Mouse (Mus musculus) lung, adult 18-20 months (tissue): ENCODE data around the gene Ubxn7.
"Not testable (repeated sequence)": the region's sequence is repeated elsewhere in the genome, so short reads cannot be mapped to it uniquely, and the experiment has no call there.

Source experiments
- DNase-seq, 2 experiments: peaks; one replicate each; pipeline ENCODE4 v3.0.0; 2022; ENCODE audit warnings: mixed read lengths in 2 of 2

The Ubxn7 gene

DNA sequence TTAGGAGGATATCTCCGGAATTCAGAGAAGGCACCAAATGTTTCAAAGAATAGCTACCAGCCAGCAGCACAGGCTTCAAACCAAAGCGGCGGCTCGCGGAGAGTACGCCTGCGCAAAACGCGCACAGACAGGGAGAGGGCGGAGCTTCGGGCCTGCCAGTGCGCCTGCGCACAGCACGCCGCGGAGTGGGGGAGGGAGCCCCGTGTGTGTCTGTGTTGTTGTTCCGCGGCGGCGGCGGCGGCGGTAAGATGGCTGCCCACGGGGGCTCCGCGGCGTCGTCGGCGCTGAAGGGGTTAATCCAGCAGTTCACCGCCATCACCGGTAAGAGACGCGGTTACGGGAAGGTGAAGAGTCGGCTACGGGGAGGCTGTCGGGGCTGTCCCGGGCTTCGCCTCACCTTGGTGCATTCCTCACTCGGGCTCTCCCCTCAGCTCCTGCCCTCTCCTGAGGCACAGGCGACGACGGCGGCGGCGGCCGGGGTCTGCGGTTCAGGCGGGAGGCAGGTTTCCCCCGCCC is at the start of gene Ubxn7:
Gene Ubxn7, plus strand, starts transcription at position 218 of the 516 bp plus-strand sequence.
- DNase-seq, result peak; percentile 96 to 98

DNA sequence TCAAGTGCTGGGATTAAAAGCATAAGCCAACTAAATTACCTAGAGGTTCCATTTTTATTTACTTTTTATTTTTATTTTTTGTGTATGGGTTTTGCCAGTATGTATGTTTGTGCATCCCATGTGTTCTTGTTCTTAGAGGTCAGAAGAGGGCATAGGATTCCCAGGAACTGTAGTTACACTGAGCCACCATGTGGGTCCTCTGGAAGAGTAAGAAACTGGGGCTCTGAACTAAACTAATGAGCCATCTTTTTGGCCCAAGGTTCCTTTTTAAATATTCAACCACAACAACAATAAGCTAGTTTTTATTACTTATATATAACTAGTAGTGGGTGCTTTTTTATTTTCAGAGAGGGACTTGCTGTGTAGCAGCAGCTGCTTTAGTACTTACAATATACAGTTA is 49.4 kb upstream of the Ubxn7 start:
- no peak for DNase-seq

GRCm38 (mm10) chr16:32291821-32292220 is 40.2 kb upstream of the Ubxn7 start:
- no peak for DNase-seq

- DNase-seq, result not testable (repeated sequence)
Measured at GRCm38 (mm10) chr16:32299617-32300016, 32.4 kb upstream of the Ubxn7 start.

- DNase-seq, result no peak
Measured at GRCm38 (mm10) chr16:32303046-32303445, 29.0 kb upstream of the Ubxn7 start.

GRCm38 (mm10) chr16:32303886-32304285 is 28.2 kb upstream of the Ubxn7 start:
- no peak for DNase-seq

- DNase-seq, result no peak
Measured at GRCm38 (mm10) chr16:32311970-32312369, 20.1 kb upstream of the Ubxn7 start.

DNA sequence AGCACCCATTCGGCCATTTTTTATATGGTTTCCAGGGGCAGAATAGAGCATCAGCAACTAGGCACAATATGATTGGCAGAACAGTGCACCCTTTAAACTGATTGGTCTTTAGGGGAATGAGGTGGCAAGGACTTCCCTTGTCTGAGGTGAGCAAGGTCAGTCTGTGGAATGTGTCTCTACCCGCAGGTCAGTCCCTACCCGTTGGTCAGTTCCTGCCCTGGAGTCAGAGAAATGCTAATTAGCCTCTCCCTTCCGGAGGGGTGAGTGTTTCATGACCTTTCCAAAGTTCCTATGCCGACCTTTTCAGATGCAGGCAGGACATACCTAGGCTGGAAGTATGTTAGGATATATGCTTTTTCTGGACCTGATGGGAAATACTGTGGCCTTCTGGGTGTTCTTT is 19.7 kb upstream of the Ubxn7 start:
- DNase-seq, result no peak

DNA sequence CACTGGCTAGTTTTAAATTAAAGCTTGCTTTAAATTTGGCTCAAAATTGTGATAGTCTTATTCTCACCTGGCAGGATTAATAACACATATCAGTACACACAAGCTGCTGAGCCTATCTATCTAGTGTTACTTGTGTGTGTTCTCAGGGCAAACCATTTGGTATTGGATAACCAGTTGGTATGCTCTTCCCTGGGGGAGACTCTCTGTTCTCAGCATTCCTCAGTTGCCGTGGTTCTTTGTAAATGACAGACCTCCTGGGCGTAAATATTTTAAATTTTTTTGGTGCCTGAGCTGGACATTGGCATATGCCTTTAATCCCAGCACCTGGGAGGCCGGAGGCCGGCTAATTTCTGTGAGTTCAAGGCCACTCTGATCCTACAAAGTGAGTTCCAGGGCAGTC is 19.2 kb upstream of the Ubxn7 start:
- no peak for DNase-seq

DNA sequence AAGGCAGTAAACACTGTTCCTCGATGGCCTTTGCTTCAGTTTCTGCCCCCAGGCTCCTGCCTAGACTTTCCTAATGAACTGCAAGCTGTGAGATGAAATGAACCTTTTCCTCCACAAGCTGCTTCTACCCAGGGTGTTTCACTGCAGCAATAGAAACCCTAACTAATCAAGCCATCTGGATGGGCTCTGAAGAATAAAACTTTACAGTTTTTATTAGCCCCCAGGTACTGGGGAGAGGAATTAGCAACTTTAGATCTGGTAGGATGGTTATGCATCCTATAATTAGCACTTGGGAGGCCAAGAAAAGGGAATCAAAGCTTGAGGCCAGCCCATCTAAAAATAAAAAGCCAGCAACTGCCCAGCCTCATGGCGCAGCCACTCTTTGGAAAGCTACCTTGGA is 15.5 kb upstream of the Ubxn7 start:
- DNase-seq, result no peak

DNA sequence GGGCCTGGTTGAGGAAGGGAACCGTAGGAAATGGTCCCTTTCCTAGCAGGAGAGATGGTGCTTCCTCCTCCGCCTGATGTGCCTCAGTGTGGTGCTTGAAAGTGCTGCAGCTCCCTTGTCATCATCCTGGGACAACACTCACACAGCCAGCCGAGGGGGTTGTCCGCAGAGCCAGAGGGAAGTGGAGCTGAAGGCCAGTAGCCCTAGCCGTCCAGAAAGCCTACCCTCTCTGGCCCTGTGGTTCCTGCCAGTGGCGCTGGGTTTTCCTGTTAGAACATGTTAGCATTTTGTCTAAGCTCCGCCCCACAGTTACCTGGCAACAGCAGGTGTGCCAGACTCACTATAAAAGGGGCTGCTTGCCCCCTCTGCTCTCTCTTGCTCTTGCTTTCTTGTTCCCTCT is 8.1 kb upstream of the Ubxn7 start:
- peak in 1 of 2 experiments; percentile 8 for DNase-seq

- no peak for DNase-seq
Measured at GRCm38 (mm10) chr16:32330876-32331670, 984 bp upstream of the Ubxn7 start.

- DNase-seq, result peak; percentile 30 to 41
Measured at GRCm38 (mm10) chr16:32332556-32333511, 777 bp downstream of the Ubxn7 start.

- DNase-seq, result no peak
Measured at GRCm38 (mm10) chr16:32335146-32335545, 3.1 kb downstream of the Ubxn7 start.

GRCm38 (mm10) chr16:32336026-32336780 is 4.1 kb downstream of the Ubxn7 start:
- DNase-seq, result no peak

DNA sequence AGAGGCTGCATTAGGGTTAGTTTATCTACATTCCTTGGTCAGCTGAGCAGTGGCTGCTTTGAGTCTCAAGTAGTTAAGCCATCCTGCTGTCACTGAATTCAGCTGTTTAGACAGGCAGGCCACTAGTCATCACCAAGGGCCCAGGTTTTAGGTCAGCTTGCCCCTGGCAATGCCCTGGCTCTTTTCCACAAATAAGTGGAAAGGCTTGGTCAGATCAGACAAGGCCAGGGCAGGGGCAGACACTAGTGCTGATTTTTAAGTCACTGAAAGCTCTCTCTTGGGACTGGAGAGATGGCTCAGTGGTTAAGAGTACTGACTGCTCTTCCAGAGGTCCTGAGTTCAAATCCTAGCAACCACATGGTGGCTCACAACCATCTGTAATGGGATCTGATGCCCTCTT is 4.9 kb downstream of the Ubxn7 start:
- DNase-seq, result no peak

- no peak for DNase-seq
Measured at GRCm38 (mm10) chr16:32340451-32340850, 8.4 kb downstream of the Ubxn7 start.

- no peak for DNase-seq
Measured at GRCm38 (mm10) chr16:32345521-32345920, 13.5 kb downstream of the Ubxn7 start.

DNA sequence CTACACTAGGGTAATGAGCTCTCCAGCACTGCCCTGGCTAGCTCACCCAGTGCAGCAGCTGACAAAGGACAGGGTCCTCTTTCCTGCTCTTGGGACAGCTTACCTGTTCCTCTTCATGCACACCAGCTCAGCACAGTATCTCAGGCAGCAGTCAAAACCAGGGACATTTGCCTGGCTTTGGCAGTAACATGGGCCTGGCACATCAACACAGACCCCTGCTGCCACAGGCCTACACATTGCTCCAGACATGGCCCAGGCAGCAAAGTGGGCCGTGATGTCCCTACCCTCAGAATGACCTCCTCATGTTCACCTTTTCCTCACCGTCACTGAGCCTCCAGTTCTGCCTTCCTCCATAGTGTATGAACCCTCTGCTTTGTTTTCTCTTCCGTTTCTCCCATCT is 18.7 kb downstream of the Ubxn7 start:
- DNase-seq, result no peak

DNA sequence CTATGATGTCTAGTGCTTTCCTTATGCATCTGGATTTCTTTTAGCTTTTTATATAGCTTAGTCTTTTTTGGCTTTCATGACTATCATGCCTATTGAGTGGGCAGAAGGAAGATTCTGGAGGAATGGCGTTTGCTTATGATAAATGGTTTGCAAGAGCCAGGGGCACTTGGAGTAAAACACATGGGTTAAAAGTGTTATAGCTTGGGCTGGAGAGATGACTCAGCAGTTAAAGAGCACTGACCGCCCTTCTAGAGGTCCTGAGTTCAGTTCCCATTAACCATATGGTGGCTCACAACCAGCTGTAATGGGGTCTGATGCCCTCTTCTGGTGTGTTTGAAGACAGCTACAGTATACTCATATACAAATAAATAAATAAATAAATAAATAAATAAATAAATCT is 31.5 kb downstream of the Ubxn7 start:
- no peak for DNase-seq

GRCm38 (mm10) chr16:32371351-32371750 is 39.3 kb downstream of the Ubxn7 start:
- peak; percentile 10 to 30 for DNase-seq

GRCm38 (mm10) chr16:32379575-32379974 is 47.5 kb downstream of the Ubxn7 start:
- DNase-seq, result no peak

DNA sequence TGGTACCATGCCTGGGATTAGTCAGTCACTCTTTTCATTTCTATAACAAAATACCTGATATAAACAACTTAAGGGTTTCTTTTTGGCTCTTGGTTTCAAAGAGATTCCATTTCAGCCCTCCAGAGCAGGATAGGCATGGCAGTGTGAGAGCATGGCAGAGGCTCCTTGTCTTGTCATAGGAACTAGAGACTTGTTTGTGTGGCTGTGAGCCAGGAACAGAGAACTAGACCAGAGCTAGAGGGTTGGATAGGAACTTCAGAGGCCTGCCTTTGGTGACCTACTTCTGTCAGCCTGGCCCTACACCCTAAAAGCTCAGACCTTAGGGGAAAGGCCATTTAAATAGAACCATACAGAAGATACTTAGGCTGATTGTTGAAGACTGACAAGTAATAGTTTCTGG is 50.8 kb downstream of the Ubxn7 start:
- no peak for DNase-seq
